ENCODE assay signal across 16 mouse cellular contexts in the genomic region with DNA sequence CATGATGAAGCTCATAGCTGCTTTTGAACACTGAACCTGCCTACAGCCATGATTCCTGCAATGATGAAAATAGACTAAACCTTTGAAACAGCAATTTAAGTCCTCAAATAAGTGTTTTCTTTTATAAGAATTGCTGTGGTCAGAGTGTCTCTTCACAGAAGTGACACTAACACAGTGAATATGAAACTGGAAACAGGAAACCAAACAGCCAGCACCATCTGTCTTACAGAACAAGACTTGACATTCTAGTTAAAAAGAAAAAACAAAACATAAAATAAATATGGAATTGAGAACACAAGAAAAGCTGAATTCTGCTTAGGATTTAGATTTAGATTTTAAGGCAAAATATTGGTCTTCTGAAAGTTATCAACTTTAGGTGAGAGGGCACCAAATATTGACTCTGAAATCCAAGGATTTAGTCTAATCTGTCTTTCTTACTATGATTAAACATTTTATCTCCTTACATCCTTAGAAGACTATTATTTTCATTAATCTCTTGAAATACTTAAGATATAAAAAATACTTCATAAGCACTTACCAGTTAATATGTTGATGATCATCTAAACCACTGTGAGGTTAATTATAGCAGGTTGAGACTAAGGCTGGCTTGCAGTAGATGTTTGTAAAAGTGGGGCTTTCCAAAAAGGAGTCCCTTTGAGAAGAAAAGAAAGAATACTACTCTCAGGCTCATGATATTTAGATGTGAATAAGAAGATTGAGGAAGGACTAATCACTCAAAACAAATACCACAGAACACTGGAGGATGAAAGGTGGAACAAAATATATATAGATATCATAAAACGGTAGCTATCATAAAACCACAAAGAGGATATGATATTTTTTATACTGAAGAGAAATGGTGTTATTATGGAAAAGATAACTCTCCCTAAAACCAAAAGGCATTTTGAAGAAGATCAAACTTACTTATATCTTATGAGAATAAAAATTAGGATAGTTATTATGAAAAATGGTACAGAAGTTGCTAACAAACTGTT.
"Had no signal": no experiment of that assay in that cellular context is flagged by ENCODE, and none has a peak within 500 bp of the region (broad histone marks: within the 10 kb centered on the region; RNA-seq: fewer than 3 reads in every experiment).

No protein-coding gene starts in this region.

- H3K27ac ChIP-seq: macrophage; midbrain, embryonic 13.5 days; midbrain, embryonic 15.5 days; neural tube, embryonic 12.5 days; stomach, embryonic 15.5 days; stomach, postnatal 0 days had no signal

- H3K9ac ChIP-seq: lung, embryonic 14.5 days; midbrain, embryonic 13.5 days; midbrain, embryonic 15.5 days; neural tube, embryonic 12.5 days; stomach, embryonic 15.5 days had no signal

- H3K4me1 ChIP-seq: megakaryocyte, embryonic 14.5 days; midbrain, embryonic 13.5 days; midbrain, embryonic 15.5 days; neural tube, embryonic 12.5 days; stomach, embryonic 15.5 days had no signal

- ATAC-seq: midbrain, embryonic 13.5 days; midbrain, embryonic 15.5 days had no signal

- H3K4me3 ChIP-seq: megakaryocyte, embryonic 14.5 days; midbrain, embryonic 13.5 days; midbrain, embryonic 15.5 days; neural tube, embryonic 12.5 days; stomach, embryonic 15.5 days had no signal

- H3K4me2 ChIP-seq: lung, embryonic 14.5 days; midbrain, embryonic 11.5 days; midbrain, embryonic 13.5 days; midbrain, embryonic 15.5 days; neural tube, embryonic 12.5 days; stomach, embryonic 15.5 days had no signal

- H3K36me3 ChIP-seq: midbrain, embryonic 13.5 days; midbrain, embryonic 15.5 days; neural tube, embryonic 12.5 days; stomach, embryonic 15.5 days had no signal

- H3K9me3 ChIP-seq: megakaryocyte, embryonic 14.5 days; midbrain, embryonic 13.5 days; midbrain, embryonic 15.5 days; neural tube, embryonic 12.5 days; stomach, embryonic 15.5 days had no signal

- DNase-seq: lung, adult 18-20 months; lung, embryonic 14.5 days; lung, postnatal 14 days; lung, postnatal 36 days; right cerebral cortex, postnatal 14 days; thymus, adult 18-20 months; thymus, postnatal 14 days; thymus, postnatal 36 days had no signal

- H3K27me3 ChIP-seq: megakaryocyte, embryonic 14.5 days; midbrain, embryonic 13.5 days; midbrain, embryonic 15.5 days; neural tube, embryonic 12.5 days; stomach, embryonic 15.5 days had no signal
